Mouse (Mus musculus): ENCODE measurements around the gene Kif13a. TPM values are rescaled to one million over a fixed set of nuclear protein-coding genes. Genes with fewer than 3 reads are reported as not detected.

Kif13a gene
- polyA plus RNA-seq (2015; fragmentation: Illumina TruSeq; extraction: RNeasy Lipid Tissue Mini Kit (QIAGEN cat#74804); ENCODE audit: insufficient read depth, low replicate concordance): 11.9 TPM

GRCm38 (mm10) chr13:46929719-46930658 is at the start of gene Kif13a:
Gene Kif13a, minus strand, starts transcription at chr13:46929867.

GRCm38 (mm10) chr13:46727837-46728268 is 201.8 kb downstream of the Kif13a start, which contains the start of gene Nup153:
Gene Nup153, minus strand, starts transcription at chr13:46727940.

Other genes with a start within 250 kb of the Kif13a start
- gene Nup153, start 201.9 kb downstream of the Kif13a start, polyA plus RNA-seq (2015; fragmentation: Illumina TruSeq; extraction: RNeasy Lipid Tissue Mini Kit (QIAGEN cat#74804); ENCODE audit: insufficient read depth, low replicate concordance): 127 TPM
- gene Nhlrc1, start 85.0 kb upstream of the Kif13a start, polyA plus RNA-seq (2015; fragmentation: Illumina TruSeq; extraction: RNeasy Lipid Tissue Mini Kit (QIAGEN cat#74804); ENCODE audit: insufficient read depth, low replicate concordance): 1.1 TPM
- gene Kdm1b, start 113.6 kb upstream of the Kif13a start, polyA plus RNA-seq (2015; fragmentation: Illumina TruSeq; extraction: RNeasy Lipid Tissue Mini Kit (QIAGEN cat#74804); ENCODE audit: insufficient read depth, low replicate concordance): 35.0 TPM
- gene Tpmt, start 114.9 kb upstream of the Kif13a start, polyA plus RNA-seq (2015; fragmentation: Illumina TruSeq; extraction: RNeasy Lipid Tissue Mini Kit (QIAGEN cat#74804); ENCODE audit: insufficient read depth, low replicate concordance): 7.9 TPM
- 244 TPM for gene Dek, start 176.3 kb upstream of the Kif13a start, polyA plus RNA-seq (2015; fragmentation: Illumina TruSeq; extraction: RNeasy Lipid Tissue Mini Kit (QIAGEN cat#74804); ENCODE audit: insufficient read depth, low replicate concordance)
- gene Rnf144b, start 192.8 kb upstream of the Kif13a start, polyA plus RNA-seq (2015; fragmentation: Illumina TruSeq; extraction: RNeasy Lipid Tissue Mini Kit (QIAGEN cat#74804); ENCODE audit: insufficient read depth, low replicate concordance): 11.5 TPM

Data from spleen, adult 10 weeks (tissue).